Mouse (Mus musculus): ENCODE data around the gene Tmod1. TPM values are rescaled to one million over a fixed set of nuclear protein-coding genes. Genes with fewer than 3 reads are reported as not detected.
A peak's percentile ranks its signal among the peaks of the same experiment; 100 is the strongest.

Tmod1 gene
- polyA plus RNA-seq, 1 experiment from 2014 or later, result 2.0 TPM

GRCm38 (mm10) chr4:46076892-46077291, 38.2 kb downstream of the Tmod1 start:
- no peak overlapping the region for H3K4me2 ChIP-seq
- H3K9ac ChIP-seq, result no peak overlapping the region
- H3K4me1 ChIP-seq (ENCODE audit: insufficient read depth), result no peaks in the 10 kb centered on the region
- H3K4me3 ChIP-seq (ENCODE audit: low read depth, low read length), result no peak overlapping the region
- ATAC-seq (ENCODE audit: insufficient read depth) (peak; percentile 38; the same call in 1 of the 2 replicates), DNase-seq (peak; percentile 73)
- H3K36me3 ChIP-seq (ENCODE audit: insufficient read depth), result no peaks in the 10 kb centered on the region
- no peaks in the 10 kb centered on the region for H3K9me3 ChIP-seq (ENCODE audit: low read depth, low read length)
- no peak overlapping the region for H3K27ac ChIP-seq (ENCODE audit: low read depth)
- H3K27me3 ChIP-seq (ENCODE audit: insufficient read depth, low read length), result no peaks in the 10 kb centered on the region
- TF ChIP-seq CTCF (IDR thresholded peaks at IDR 0.05; ENCODE audit: low read depth), result no peak
- 49% methylated on average over 2 of the region's 2 CpGs for WGBS

GRCm38 (mm10) chr4:46080261-46080660, 41.5 kb downstream of the Tmod1 start:
- H3K27ac ChIP-seq (ENCODE audit: low read depth), result no peak overlapping the region
- TF ChIP-seq CTCF (IDR thresholded peaks at IDR 0.05; ENCODE audit: low read depth), result no peak

GRCm38 (mm10) chr4:46082555-46082954, 43.8 kb downstream of the Tmod1 start:
- H3K27me3 ChIP-seq (ENCODE audit: insufficient read depth, low read length), result no peaks in the 10 kb centered on the region
- 67% methylated on average over 11 of the region's 11 CpGs for WGBS
- no peak overlapping the region for H3K9ac ChIP-seq
- ATAC-seq (ENCODE audit: insufficient read depth) (no peak), DNase-seq (no peak)
- no peak overlapping the region for H3K4me3 ChIP-seq (ENCODE audit: low read depth, low read length)
- no peak overlapping the region for H3K27ac ChIP-seq (ENCODE audit: low read depth)
- no peak for TF ChIP-seq CTCF (IDR thresholded peaks at IDR 0.05; ENCODE audit: low read depth)
- H3K36me3 ChIP-seq (ENCODE audit: insufficient read depth), result no peaks in the 10 kb centered on the region
- no peak overlapping the region for H3K4me2 ChIP-seq
- no peaks in the 10 kb centered on the region for H3K9me3 ChIP-seq (ENCODE audit: low read depth, low read length)
- H3K4me1 ChIP-seq (ENCODE audit: insufficient read depth), result no peaks in the 10 kb centered on the region

More at GRCm38 (mm10) chr4:46080261-46080660, 41.5 kb downstream of the Tmod1 start:
- no peak overlapping the region for H3K9ac ChIP-seq
- no peak for ATAC-seq (ENCODE audit: insufficient read depth)
- no peaks in the 10 kb centered on the region for H3K9me3 ChIP-seq (ENCODE audit: low read depth, low read length)
- WGBS, result 78% methylated on average over 4 of the region's 4 CpGs
- no peak overlapping the region for H3K4me3 ChIP-seq (ENCODE audit: low read depth, low read length)
- no peaks in the 10 kb centered on the region for H3K27me3 ChIP-seq (ENCODE audit: insufficient read depth, low read length)
- H3K36me3 ChIP-seq (ENCODE audit: insufficient read depth), result no peaks in the 10 kb centered on the region
- no peak overlapping the region for H3K4me2 ChIP-seq
- H3K4me1 ChIP-seq (ENCODE audit: insufficient read depth), result no peaks in the 10 kb centered on the region
- no peak for DNase-seq

- no peaks in the 10 kb centered on the region for H3K36me3 ChIP-seq (ENCODE audit: insufficient read depth)
- H3K4me2 ChIP-seq, result no peak overlapping the region
- TF ChIP-seq CTCF (IDR thresholded peaks at IDR 0.05; ENCODE audit: low read depth), result no peak
- ATAC-seq (ENCODE audit: insufficient read depth), result no peak
- no peak overlapping the region for H3K27ac ChIP-seq (ENCODE audit: low read depth)
- no peak for DNase-seq
- H3K9ac ChIP-seq, result no peak overlapping the region
- H3K4me3 ChIP-seq (ENCODE audit: low read depth, low read length), result no peak overlapping the region
- H3K27me3 ChIP-seq (ENCODE audit: insufficient read depth, low read length), result no peaks in the 10 kb centered on the region
- no peaks in the 10 kb centered on the region for H3K4me1 ChIP-seq (ENCODE audit: insufficient read depth)
- H3K9me3 ChIP-seq (ENCODE audit: low read depth, low read length), result no peaks in the 10 kb centered on the region
- WGBS, result 66% methylated on average over 9 of the region's 9 CpGs
Measured at GRCm38 (mm10) chr4:46084416-46085172, 45.9 kb downstream of the Tmod1 start.

GRCm38 (mm10) chr4:46085223-46085811, 46.6 kb downstream of the Tmod1 start:
- no peak for ATAC-seq (ENCODE audit: insufficient read depth)
- DNase-seq, result no peak
- WGBS, result 70% methylated on average over 9 of the region's 9 CpGs
- TF ChIP-seq CTCF (IDR thresholded peaks at IDR 0.05; ENCODE audit: low read depth), result no peak
- Histone ChIP-seq H3K4me3 (ENCODE audit: low read depth, low read length) (no peak overlapping the region), H3K27ac (ENCODE audit: low read depth) (no peak overlapping the region), H3K27me3 (ENCODE audit: insufficient read depth, low read length) (no peaks in the 10 kb centered on the region), H3K9ac (no peak overlapping the region), H3K36me3 (ENCODE audit: insufficient read depth) (no peaks in the 10 kb centered on the region), H3K4me2 (no peak overlapping the region), H3K9me3 (ENCODE audit: low read depth, low read length) (no peaks in the 10 kb centered on the region), H3K4me1 (ENCODE audit: insufficient read depth) (no peaks in the 10 kb centered on the region)

- WGBS, result 75% methylated on average over 17 of the region's 18 CpGs
- no peak overlapping the region for H3K4me3 ChIP-seq (ENCODE audit: low read depth, low read length)
- no peaks in the 10 kb centered on the region for H3K27me3 ChIP-seq (ENCODE audit: insufficient read depth, low read length)
- no peak overlapping the region for H3K9ac ChIP-seq
- H3K36me3 ChIP-seq (ENCODE audit: insufficient read depth), result no peaks in the 10 kb centered on the region
- DNase-seq (no peak), ATAC-seq (ENCODE audit: insufficient read depth) (no peak)
- no peak for TF ChIP-seq CTCF (IDR thresholded peaks at IDR 0.05; ENCODE audit: low read depth)
- no peak overlapping the region for H3K27ac ChIP-seq (ENCODE audit: low read depth)
- no peaks in the 10 kb centered on the region for H3K9me3 ChIP-seq (ENCODE audit: low read depth, low read length)
- no peak overlapping the region for H3K4me2 ChIP-seq
- no peaks in the 10 kb centered on the region for H3K4me1 ChIP-seq (ENCODE audit: insufficient read depth)
Measured at GRCm38 (mm10) chr4:46086718-46087426, 48.1 kb downstream of the Tmod1 start.

GRCm38 (mm10) chr4:46087427-46087771, 48.7 kb downstream of the Tmod1 start:
- H3K9ac ChIP-seq, result no peak overlapping the region
- no peaks in the 10 kb centered on the region for H3K9me3 ChIP-seq (ENCODE audit: low read depth, low read length)
- no peak overlapping the region for H3K4me3 ChIP-seq (ENCODE audit: low read depth, low read length)
- no peak for TF ChIP-seq CTCF (IDR thresholded peaks at IDR 0.05; ENCODE audit: low read depth)
- no peaks in the 10 kb centered on the region for H3K4me1 ChIP-seq (ENCODE audit: insufficient read depth)
- H3K4me2 ChIP-seq, result no peak overlapping the region
- no peaks in the 10 kb centered on the region for H3K27me3 ChIP-seq (ENCODE audit: insufficient read depth, low read length)
- WGBS, result 74% methylated on average over 7 of the region's 7 CpGs
- ATAC-seq (ENCODE audit: insufficient read depth), result no peak
- H3K36me3 ChIP-seq (ENCODE audit: insufficient read depth), result no peaks in the 10 kb centered on the region
- H3K27ac ChIP-seq (ENCODE audit: low read depth), result no peak overlapping the region
- no peak for DNase-seq
